Mouse (Mus musculus): ENCODE data around the gene Fzr1. TPM values are rescaled to one million over a fixed set of nuclear protein-coding genes. Genes with fewer than 3 reads are reported as not detected.

Fzr1 gene
- polyA plus RNA-seq, 1 experiment from 2014 or later = 85.7 TPM

GRCm38 (mm10) chr10:81383802-81384604 is 5.7 kb upstream of the Fzr1 start, which contains the start of the genes Dohh and Gm48551:
TSS of gene Dohh (plus strand) at chr10:81384428.
TSS of gene Gm48551 (plus strand) at chr10:81384466.
- WGBS = 8% methylated on average over 54 of the region's 54 CpGs
- peak; percentile 92 for ATAC-seq
- Histone ChIP-seq H3K9me3 (no peaks in the 10 kb centered on the region), H3K4me3 (replicated peaks) (peak within 1 kb of the TSS; percentile 76), H3K4me2 (replicated peaks) (peak within 1 kb of the TSS; percentile 84), H3K4me1 (replicated peaks) (peaks cover 13% of the 10 kb centered on the region), H3K9ac (peak within 1 kb of the TSS; percentile 69), H3K27me3 (replicated peaks) (no peaks in the 10 kb centered on the region), H3K36me3 (peaks cover 24% of the 10 kb centered on the region), H3K27ac (peak within 1 kb of the TSS; percentile 69)

- H3K27me3 ChIP-seq (replicated peaks) = no peaks in the 10 kb centered on the region
- WGBS = 54% methylated on average over 5 of the region's 5 CpGs
- no peaks in the 10 kb centered on the region for H3K9me3 ChIP-seq
- peak overlapping the region; percentile 18; the same call in 1 of the 2 replicates for H3K27ac ChIP-seq
- H3K4me3 ChIP-seq (replicated peaks) = no peak overlapping the region
- H3K9ac ChIP-seq = no peak overlapping the region
- H3K4me1 ChIP-seq (replicated peaks) = peaks cover 20% of the 10 kb centered on the region
- peak; percentile 5; the same call in 1 of the 2 replicates for ATAC-seq
- no peak overlapping the region for H3K4me2 ChIP-seq (replicated peaks)
- H3K36me3 ChIP-seq = peaks cover 11% of the 10 kb centered on the region
These were observed 3.7 kb upstream of the Fzr1 start for GRCm38 (mm10) chr10:81382039-81382438.

DNA sequence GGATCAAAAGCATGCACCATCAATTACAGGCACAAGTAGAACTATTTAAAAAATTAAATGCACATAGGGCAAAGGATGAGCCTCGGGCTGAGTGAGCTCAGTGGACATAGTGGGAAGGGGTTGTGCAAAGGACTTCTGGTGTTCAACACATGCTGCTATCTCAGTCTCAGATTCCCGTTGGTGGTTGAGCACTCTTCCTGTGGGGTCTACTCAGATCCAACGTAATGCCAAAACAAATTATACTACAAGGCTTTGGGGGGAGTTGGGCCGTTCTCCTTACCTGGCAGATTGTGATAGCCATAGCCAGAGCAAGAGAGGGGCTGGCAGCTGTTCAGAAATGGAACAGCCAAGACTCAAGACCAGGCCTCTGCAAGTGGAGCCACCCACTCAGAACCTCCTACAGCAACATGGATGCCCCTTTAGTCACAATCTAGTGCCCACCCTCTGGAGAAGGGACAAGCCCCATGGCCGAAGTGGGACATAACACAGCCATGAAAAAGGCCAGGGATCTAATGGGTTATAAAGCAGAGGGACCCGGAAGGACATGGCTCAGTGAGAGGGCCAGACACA is 1.6 kb upstream of the Fzr1 start:
- no peak overlapping the region for H3K27ac ChIP-seq
- 86% methylated on average over 6 of the region's 6 CpGs for WGBS
- H3K27me3 ChIP-seq (replicated peaks) = no peaks in the 10 kb centered on the region
- no peak for ATAC-seq
- no peak overlapping the region for H3K4me3 ChIP-seq (replicated peaks)
- peaks cover 19% of the 10 kb centered on the region for H3K4me1 ChIP-seq (replicated peaks)
- no peak overlapping the region for H3K4me2 ChIP-seq (replicated peaks)
- H3K36me3 ChIP-seq = 0 out of 2 replicates have a peak, but pooled peaks cover 5% of the 10 kb centered on the region
- H3K9me3 ChIP-seq = no peaks in the 10 kb centered on the region
- H3K9ac ChIP-seq = no peak overlapping the region

- H3K27me3 ChIP-seq (replicated peaks) = no peaks in the 10 kb centered on the region
- ATAC-seq = no peak
- peak overlapping the region; percentile 77 for H3K4me2 ChIP-seq (replicated peaks)
- WGBS = 59% methylated on average over 3 of the region's 3 CpGs
- peak overlapping the region; percentile 56 for H3K27ac ChIP-seq
- peak overlapping the region; percentile 82 for H3K4me3 ChIP-seq (replicated peaks)
- no peaks in the 10 kb centered on the region for H3K9me3 ChIP-seq
- H3K36me3 ChIP-seq = 0 out of 2 replicates have a peak, but pooled peaks cover 5% of the 10 kb centered on the region
- H3K4me1 ChIP-seq (replicated peaks) = peaks cover 19% of the 10 kb centered on the region
- H3K9ac ChIP-seq = peak overlapping the region; percentile 39
These were observed 852 bp upstream of the Fzr1 start for GRCm38 (mm10) chr10:81379183-81379553.

GRCm38 (mm10) chr10:81378553-81379182 is 352 bp upstream of the Fzr1 start:
- Histone ChIP-seq H3K27ac (peak overlapping the region; percentile 56), H3K9me3 (no peaks in the 10 kb centered on the region), H3K4me1 (replicated peaks) (peaks cover 19% of the 10 kb centered on the region), H3K9ac (peak overlapping the region; percentile 92), H3K4me3 (replicated peaks) (peak overlapping the region; percentile 82), H3K27me3 (replicated peaks) (no peaks in the 10 kb centered on the region), H3K36me3 (0 out of 2 replicates have a peak, but pooled peaks cover 5% of the 10 kb centered on the region), H3K4me2 (replicated peaks) (peak overlapping the region; percentile 77)
- ATAC-seq = peak; percentile 96
- under 1% methylated on average over 44 of the region's 46 CpGs for WGBS

- Histone ChIP-seq H3K4me3 (replicated peaks) (peak overlapping the region; percentile 82), H3K9me3 (no peaks in the 10 kb centered on the region), H3K4me1 (replicated peaks) (peaks cover 19% of the 10 kb centered on the region), H3K36me3 (0 out of 2 replicates have a peak, but pooled peaks cover 8% of the 10 kb centered on the region), H3K27me3 (replicated peaks) (no peaks in the 10 kb centered on the region), H3K4me2 (replicated peaks) (peak overlapping the region; percentile 77), H3K27ac (peak overlapping the region; percentile 68; the same call in 1 of the 2 replicates), H3K9ac (peak overlapping the region; percentile 92)
- 29% methylated on average over 2 of the region's 2 CpGs for WGBS
- no peak for ATAC-seq
These were observed 1.0 kb downstream of the Fzr1 start for GRCm38 (mm10) chr10:81377362-81377664.

DNA sequence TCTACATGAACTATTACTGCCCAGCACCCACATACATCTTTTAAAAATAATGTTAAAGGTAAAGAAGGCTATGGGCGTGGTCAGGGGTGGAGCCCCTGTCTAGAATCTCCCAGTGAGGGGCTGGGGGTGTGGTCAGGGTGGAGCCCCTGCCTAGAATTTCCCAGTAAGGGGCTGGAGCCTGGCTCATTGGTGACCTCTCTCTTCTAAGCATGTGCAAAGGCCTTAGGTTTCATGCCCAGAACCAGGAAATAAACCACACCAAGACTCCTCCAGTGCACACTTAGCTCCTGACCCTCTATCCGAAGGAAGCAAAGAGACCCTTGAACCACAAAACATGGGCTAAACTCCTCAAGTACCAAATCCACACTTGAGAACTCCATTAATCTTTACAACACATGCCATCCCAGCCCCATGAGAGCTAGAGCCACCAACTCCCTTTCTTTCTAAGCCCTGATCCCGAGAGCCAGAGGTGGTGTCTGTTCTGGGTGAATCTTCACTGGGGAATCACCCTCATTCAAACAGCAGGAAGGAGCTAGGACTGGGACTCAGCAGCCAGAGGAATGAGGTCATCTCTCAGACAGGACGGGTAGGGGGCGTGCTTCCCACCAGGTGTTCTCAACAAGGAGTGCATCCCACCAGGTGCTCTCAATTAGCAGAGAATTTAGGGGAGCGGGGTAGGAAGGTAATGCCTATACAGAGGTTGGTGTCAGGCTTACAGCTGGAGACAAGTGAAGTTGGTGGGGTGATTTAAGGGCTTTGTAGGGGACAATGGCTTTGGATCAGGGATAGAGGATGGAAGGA is 1.6 kb downstream of the Fzr1 start:
- Histone ChIP-seq H3K4me3 (replicated peaks) (peak overlapping the region; percentile 82), H3K27ac (peak overlapping the region; percentile 68; the same call in 1 of the 2 replicates), H3K9me3 (no peaks in the 10 kb centered on the region), H3K36me3 (0 out of 2 replicates have a peak, but pooled peaks cover 8% of the 10 kb centered on the region), H3K27me3 (replicated peaks) (no peaks in the 10 kb centered on the region), H3K4me2 (replicated peaks) (peak overlapping the region; percentile 77), H3K9ac (peak overlapping the region; percentile 92), H3K4me1 (replicated peaks) (peaks cover 19% of the 10 kb centered on the region)
- no peak for ATAC-seq
- WGBS = 32% methylated on average over 6 of the region's 6 CpGs

DNA sequence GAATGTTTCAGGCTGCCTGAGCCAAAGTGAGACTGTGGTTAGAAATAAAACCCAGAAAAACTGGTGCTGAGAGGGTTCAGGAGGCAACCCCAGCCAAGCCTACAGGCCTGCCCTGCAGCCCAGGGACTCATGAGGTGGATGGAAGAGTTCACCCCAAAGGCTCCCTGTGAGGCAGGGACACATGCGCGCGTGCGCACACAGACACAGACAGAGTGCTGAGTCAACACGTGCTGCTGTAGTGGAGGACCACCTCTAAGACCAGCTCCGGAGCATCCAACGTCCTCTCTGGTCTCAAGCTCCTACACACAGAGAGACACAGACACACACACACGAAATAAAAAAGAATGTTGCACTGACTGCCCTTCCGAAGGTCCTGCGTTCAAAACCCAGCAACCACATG is 3.0 kb downstream of the Fzr1 start:
- Histone ChIP-seq H3K36me3 (peaks cover 22% of the 10 kb centered on the region; the same call in 1 of the 2 replicates), H3K9me3 (no peaks in the 10 kb centered on the region)
- WGBS = 93% methylated on average over 10 of the region's 10 CpGs

GRCm38 (mm10) chr10:81367207-81367495 is 11.2 kb downstream of the Fzr1 start:
- H3K27ac ChIP-seq = no peak overlapping the region
- no peak for ATAC-seq

More for the DNA sequence above, 3.0 kb downstream of the Fzr1 start:
- H3K27me3 ChIP-seq (replicated peaks) = no peaks in the 10 kb centered on the region
- H3K27ac ChIP-seq = no peak overlapping the region
- no peak overlapping the region for H3K4me2 ChIP-seq (replicated peaks)
- H3K9ac ChIP-seq = no peak overlapping the region
- peaks cover 19% of the 10 kb centered on the region for H3K4me1 ChIP-seq (replicated peaks)
- no peak overlapping the region for H3K4me3 ChIP-seq (replicated peaks)
- no peak for ATAC-seq

GRCm38 (mm10) chr10:81366477-81367206 is 11.7 kb downstream of the Fzr1 start:
- ATAC-seq = peak; percentile 19
- H3K4me2 ChIP-seq (replicated peaks) = no peak overlapping the region
- no peak overlapping the region for H3K9ac ChIP-seq
- H3K4me1 ChIP-seq (replicated peaks) = peaks cover 39% of the 10 kb centered on the region
- peaks cover 48% of the 10 kb centered on the region for H3K36me3 ChIP-seq
- no peak overlapping the region for H3K4me3 ChIP-seq (replicated peaks)
- H3K27me3 ChIP-seq (replicated peaks) = peaks cover 10% of the 10 kb centered on the region
- peak overlapping the region; percentile 3; the same call in 1 of the 2 replicates for H3K27ac ChIP-seq
- WGBS = 72% methylated on average over 6 of the region's 6 CpGs
- no peaks in the 10 kb centered on the region for H3K9me3 ChIP-seq

More at GRCm38 (mm10) chr10:81367207-81367495, 11.2 kb downstream of the Fzr1 start:
- H3K9ac ChIP-seq = no peak overlapping the region
- H3K4me2 ChIP-seq (replicated peaks) = no peak overlapping the region
- 90% methylated on average over 6 of the region's 6 CpGs for WGBS
- H3K9me3 ChIP-seq = no peaks in the 10 kb centered on the region
- H3K36me3 ChIP-seq = peaks cover 49% of the 10 kb centered on the region
- peaks cover 10% of the 10 kb centered on the region for H3K27me3 ChIP-seq (replicated peaks)
- peaks cover 39% of the 10 kb centered on the region for H3K4me1 ChIP-seq (replicated peaks)
- no peak overlapping the region for H3K4me3 ChIP-seq (replicated peaks)

Measured in intestine, embryonic 15.5 days (tissue).